ENCODE assay signal across 14 mouse cellular contexts in the genomic region with DNA sequence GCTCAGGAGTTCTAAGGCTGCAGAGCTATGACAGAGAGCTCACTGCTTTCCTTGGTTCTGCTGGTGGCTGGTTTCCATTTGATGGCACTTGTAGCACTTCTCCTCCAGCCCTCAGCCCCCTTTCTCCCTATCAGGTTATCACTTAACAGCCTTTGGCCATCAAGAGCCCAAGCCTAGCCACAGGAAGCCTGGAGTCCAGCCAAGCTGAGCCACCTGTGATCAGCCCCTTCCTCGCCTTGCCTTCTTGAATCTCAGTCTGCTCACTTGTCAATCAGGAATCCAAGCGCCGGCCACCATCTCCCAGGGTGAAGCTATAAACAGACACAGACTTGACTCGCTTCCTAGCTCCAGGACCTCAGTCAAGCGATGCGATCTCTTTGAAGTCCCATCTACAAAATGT.
"Had no signal": no experiment of that assay in that cellular context is flagged by ENCODE, and none has a peak within 500 bp of the region (broad histone marks: within the 10 kb centered on the region; RNA-seq: fewer than 3 reads in every experiment).

No protein-coding gene starts in this region.

- H3K4me3 ChIP-seq: kidney, embryonic 15.5 days; limb, embryonic 13.5 days; midbrain, embryonic 12.5 days; neural tube, embryonic 15.5 days had no signal

- H3K27ac ChIP-seq: limb, embryonic 13.5 days; liver, embryonic 14.5 days; midbrain, embryonic 12.5 days; neural tube, embryonic 15.5 days had no signal

- DNase-seq: layer of hippocampus, adult 9-11 months; layer of hippocampus, postnatal 36 days; lung, adult 18-20 months; lung, postnatal 10 days; lung, postnatal 4 days; right cerebral cortex, adult 18-20 months; right cerebral cortex, postnatal 25 days; thymus, postnatal 36 days had no signal

- H3K9ac ChIP-seq: kidney, embryonic 15.5 days; limb, embryonic 13.5 days; liver, embryonic 14.5 days; midbrain, embryonic 12.5 days; neural tube, embryonic 15.5 days had no signal

- H3K4me2 ChIP-seq: limb, embryonic 13.5 days; midbrain, embryonic 12.5 days; neural tube, embryonic 15.5 days had no signal

- H3K9me3 ChIP-seq: kidney, embryonic 15.5 days; limb, embryonic 13.5 days; midbrain, embryonic 12.5 days; neural tube, embryonic 15.5 days had no signal

- ATAC-seq: midbrain, embryonic 16.5 days had no signal

- H3K36me3 ChIP-seq: kidney, embryonic 15.5 days; midbrain, embryonic 12.5 days; neural tube, embryonic 15.5 days had no signal
